ENCODE assay signal across 8 mouse cellular contexts in genomic region chr9:64025565-64025964, GRCm38 (mm10). TPM values are rescaled to one million over a fixed set of nuclear protein-coding genes. Genes with fewer than 3 reads are reported as not detected.
DNase-seq lines count a peak whose midpoint lies in the region; ATAC-seq and TF ChIP-seq lines count a peak whose summit lies in the region.

No protein-coding gene starts in this region.

- WGBS in heart, embryonic 10.5 days = 3% methylated on average over 3 of the region's 3 CpGs
- 4% methylated on average over 3 of the region's 3 CpGs for WGBS in liver, embryonic 14.5 days (ENCODE audit: insufficient replicate concordance)

- no peak overlapping the region for H3K4me3 ChIP-seq in gastrocnemius, adult 2 months
- H3K4me3 ChIP-seq in heart, embryonic 10.5 days = no peak overlapping the region
- no peak overlapping the region for H3K4me3 ChIP-seq in liver, embryonic 14.5 days (ENCODE audit: insufficient read depth in 1 of 2, low read depth in 2 of 2, low read length in 2 of 2)

- peaks cover 61% of the 10 kb centered on the region for H3K4me1 ChIP-seq in heart, embryonic 10.5 days
- H3K4me1 ChIP-seq in liver, embryonic 14.5 days (replicated peaks; ENCODE audit: control insufficient read depth in 2 of 2, insufficient read depth in 2 of 2, low read length in 1 of 2) = peaks cover 28 to 35% of the 10 kb centered on the region in 2 experiments

- no peak for TF ChIP-seq EP300 in liver, embryonic 14.5 days (IDR thresholded peaks at IDR 0.05; ENCODE audit: low read depth)

- intact Hi-C loops in gastrocnemius, adult 2 months (cut with DNase I) = loop anchor here (5.0 kb wide), 1 partner anchor 108 kb away; no protein-coding TSS in a partner anchor
- intact Hi-C loops in gastrocnemius, postnatal 14 days (cut with DNase I; ENCODE audit: low total_unique reads) = loop anchor here (5.0 kb wide), 1 partner anchor 62 kb away; no protein-coding TSS in a partner anchor

- H3K9me3 ChIP-seq in heart, embryonic 10.5 days = no peaks in the 10 kb centered on the region
- H3K9me3 ChIP-seq in liver, embryonic 14.5 days (ENCODE audit: control insufficient read depth, low read length) = no peaks in the 10 kb centered on the region

- peak; percentile 75 for TF ChIP-seq CTCF in gastrocnemius, adult 2 months (IDR thresholded peaks at IDR 0.05)
- TF ChIP-seq CTCF in liver, embryonic 14.5 days (IDR thresholded peaks at IDR 0.05; ENCODE audit: low read depth) = peak; percentile 88

- H3K9ac ChIP-seq in liver, embryonic 14.5 days (replicated peaks) = no peak overlapping the region

- DNase-seq in gastrocnemius, adult 2 months = peak; percentile 56
- DNase-seq in gastrocnemius, postnatal 14 days = no peak
- DNase-seq in 416B (ENCODE audit: low read depth) (peak; percentile 57), adipocyte (ENCODE audit: low spot score) (peak; percentile 52)
- no peak for DNase-seq in heart, embryonic 10.5 days (ENCODE audit: low spot score)
- peak in 1 of 3 experiments; percentile 69 for DNase-seq in liver, embryonic 14.5 days (ENCODE audit: low read depth in 3 of 3, low spot score in 3 of 3)
- peak; percentile 68 for DNase-seq in thymus, postnatal 25 days
- no peak for DNase-seq in layer of hippocampus, adult 9-10 months (ENCODE audit: low spot score)

- H3K27ac ChIP-seq in gastrocnemius, adult 2 months = no peak overlapping the region
- peak overlapping the region; percentile 100 for H3K27ac ChIP-seq in heart, embryonic 10.5 days
- H3K27ac ChIP-seq in liver, embryonic 14.5 days = peak overlapping the region; percentile 2

- 0 out of 2 replicates have a peak, but pooled peaks cover 2% of the 10 kb centered on the region for H3K36me3 ChIP-seq in heart, embryonic 10.5 days
- H3K36me3 ChIP-seq in liver, embryonic 14.5 days (replicated peaks; ENCODE audit: control insufficient read depth, insufficient read depth, low read depth) = no peaks in the 10 kb centered on the region

- ATAC-seq in liver, embryonic 14.5 days (ENCODE audit: insufficient read depth) = no peak

- no peaks in the 10 kb centered on the region for H3K27me3 ChIP-seq in heart, embryonic 10.5 days (ENCODE audit: insufficient read depth, poor library complexity, severe bottlenecking)
- H3K27me3 ChIP-seq in liver, embryonic 14.5 days (ENCODE audit: control insufficient read depth, insufficient read depth, low read length) = peaks cover 20% of the 10 kb centered on the region

- no peak overlapping the region for H3K4me2 ChIP-seq in liver, embryonic 14.5 days (ENCODE audit: low read depth)

RNA-seq across cellular contexts. Expression of gene Smad6, which starts 3.7 kb away (rescaled TPM):
- total RNA-seq in gastrocnemius, adult 2 months (2021) = 1 to 10 TPM; 2.2 to 5.7 TPM
- total RNA-seq in gastrocnemius, postnatal 14 days (2021) = 1 to 10 TPM; 1.9 to 2.9 TPM
- 29.4 and 47.2 TPM in 2 replicates for polyA plus RNA-seq in heart, embryonic 10.5 days (2016; fragmentation: Nextera tagmentation; extraction: Ambion mirVana)
- 3.9 and 5.2 TPM in 2 replicates for polyA plus RNA-seq in liver, embryonic 14.5 days (2012; rRNA removed)
- polyA plus RNA-seq in liver, embryonic 14.5 days (2014; fragmentation: Nextera tagmentation; extraction: Ambion mirVana) = 1.8 and 2.1 TPM in 2 replicates

Comparison
In these comparisons a context has a peak if more than half of its experiments do, and no peak if none do; other contexts are left out.
1. DNase-seq: peak in gastrocnemius, adult 2 months (single experiment), 416B (single experiment), adipocyte (single experiment) and thymus, postnatal 25 days (single experiment); none in gastrocnemius, postnatal 14 days (single experiment), heart, embryonic 10.5 days (single experiment) and layer of hippocampus, adult 9-10 months (single experiment).